Mouse (Mus musculus) brown adipose tissue, adult 24 weeks (tissue): ENCODE measurements around the gene Hist1h2bc. TPM values are rescaled to one million over a fixed set of nuclear protein-coding genes. Genes with fewer than 3 reads are reported as not detected.
"Not testable (repeated sequence)": the region's sequence is repeated elsewhere in the genome, so short reads cannot be mapped to it uniquely, and the experiment has no call there.

Experiments used
- H3K27ac ChIP-seq: fragments of 200-500 bp; replicated peaks from 2 replicates; pipeline ENCODE4 v1.5.1; 2012; ENCODE audit warnings: low read depth, mild to moderate bottlenecking, low read length
- H3K4me1 ChIP-seq: fragments of 200-500 bp; 2 replicates; pipeline ENCODE4 v1.6.1; 2012; ENCODE audit warnings: low read length, mixed read lengths; ENCODE audit not compliant: control insufficient read depth, insufficient read depth, insufficient read length
- H3K4me3 ChIP-seq: fragments of 200-500 bp; 2 replicates; pipeline ENCODE4 v1.5.1; 2012; ENCODE audit warnings: low read depth, mild to moderate bottlenecking, low read length, moderate library complexity; ENCODE audit not compliant: insufficient read depth
- polyA plus RNA-seq: library from polyadenylated mRNA; stranded (reverse); fragments of >200 nt; gene quantifications from 2 replicates; pipeline ENCODE4 v1.2.4, GENCODE M21; 2012; ENCODE audit not compliant: missing spikeins, insufficient read depth, insufficient read length

The Hist1h2bc gene
- 190 and 234 TPM in 2 replicates for polyA plus RNA-seq

- peak within 1 kb of the TSS; percentile 60 for H3K4me3 ChIP-seq
- peak within 1 kb of the TSS; percentile 82 for H3K27ac ChIP-seq
- peaks cover 2% of the 10 kb centered on the region; the same call in 1 of the 2 replicates for H3K4me1 ChIP-seq
These were observed at the start of gene Hist1h2bc, which contains the start of gene Hist1h2ac for GRCm38 (mm10) chr13:23683755-23684281. Gene Hist1h2bc (plus strand): TSS chr13:23684199. Gene Hist1h2ac (minus strand): TSS chr13:23683948.

GRCm38 (mm10) chr13:23659636-23660366 lies 24.2 kb upstream of the Hist1h2bc start:
- Histone ChIP-seq H3K4me1 (no peaks in the 10 kb centered on the region), H3K4me3 (no peak overlapping the region), H3K27ac (no peak overlapping the region)

DNA sequence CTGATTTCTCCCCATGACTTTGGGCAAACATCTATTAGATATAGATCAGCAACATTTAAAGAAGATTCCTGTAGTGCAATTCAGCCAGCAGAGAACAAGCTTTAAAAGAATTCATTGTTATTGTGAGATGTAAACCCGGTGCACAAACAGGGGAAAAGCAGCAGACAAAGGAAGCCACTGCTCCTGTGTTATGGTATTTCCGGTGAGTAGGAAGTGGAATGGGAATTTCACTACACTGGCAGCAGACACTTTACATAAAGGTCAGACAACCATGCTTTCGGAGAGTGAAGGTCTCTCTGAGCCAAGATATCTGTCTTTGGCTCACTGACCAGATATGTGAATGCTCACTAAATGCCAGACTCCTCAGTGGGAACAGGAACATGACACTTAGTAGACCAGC lies 21.5 kb upstream of the Hist1h2bc start:
- Histone ChIP-seq H3K4me1 (no peaks in the 10 kb centered on the region), H3K27ac (no peak overlapping the region), H3K4me3 (no peak overlapping the region)

- Histone ChIP-seq H3K27ac (no peak overlapping the region), H3K4me3 (no peak overlapping the region), H3K4me1 (peaks cover 2% of the 10 kb centered on the region; the same call in 1 of the 2 replicates)
These were observed 1.9 kb upstream of the Hist1h2bc start for GRCm38 (mm10) chr13:23681990-23682582.

- Histone ChIP-seq H3K27ac (no peak overlapping the region), H3K4me1 (peaks cover 2% of the 10 kb centered on the region; the same call in 1 of the 2 replicates), H3K4me3 (no peak overlapping the region)
These were observed 1.4 kb upstream of the Hist1h2bc start for GRCm38 (mm10) chr13:23682623-23682946.

- not testable (repeated sequence) for H3K27ac ChIP-seq, H3K4me1 ChIP-seq
- peak overlapping the region; percentile 59; the same call in 1 of the 2 replicates for H3K4me3 ChIP-seq
These were observed 848 bp upstream of the Hist1h2bc start for GRCm38 (mm10) chr13:23682947-23683754.

- not testable (repeated sequence) for H3K4me1 ChIP-seq
- peak overlapping the region; percentile 60 for H3K4me3 ChIP-seq
- peak overlapping the region; percentile 82 for H3K27ac ChIP-seq
These were observed 421 bp downstream of the Hist1h2bc start for GRCm38 (mm10) chr13:23684295-23684945.

DNA sequence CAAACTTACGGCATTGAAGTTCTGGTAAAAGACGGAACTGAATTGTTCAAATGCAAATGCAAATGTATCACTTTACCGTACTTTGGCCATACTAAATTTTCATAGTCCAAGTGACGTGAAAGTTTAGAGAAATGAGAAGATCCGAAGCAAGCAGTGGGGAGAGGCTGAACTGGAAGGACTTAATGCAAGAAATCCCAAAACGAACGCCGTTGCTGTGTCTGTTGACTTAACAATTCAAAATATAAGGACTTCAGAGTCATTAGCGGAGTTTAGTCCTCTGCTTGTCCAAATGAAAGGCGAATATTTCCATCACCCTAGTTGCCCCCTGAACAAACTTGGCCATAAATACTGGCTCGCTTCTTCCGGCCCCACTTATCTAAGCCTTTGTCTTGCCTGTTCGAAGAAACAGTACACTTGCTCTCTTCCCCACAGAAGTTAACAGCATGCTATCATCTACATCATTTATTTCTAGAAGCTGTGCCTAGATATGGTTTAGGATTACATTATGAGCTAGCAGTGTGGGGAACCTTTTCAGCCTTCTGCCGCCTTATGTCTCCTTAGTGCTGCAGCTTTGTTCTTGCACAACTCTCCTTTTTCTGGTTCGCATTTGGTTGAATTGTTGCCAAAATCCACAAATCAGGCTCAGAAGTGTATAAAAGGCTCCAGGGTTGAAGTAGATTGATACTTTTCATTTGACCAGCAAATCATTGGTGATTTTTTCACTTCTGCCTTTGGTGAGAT lies 1.3 kb downstream of the Hist1h2bc start:
- H3K4me1 ChIP-seq = peaks cover 2% of the 10 kb centered on the region; the same call in 1 of the 2 replicates
- peak overlapping the region; percentile 60 for H3K4me3 ChIP-seq
- H3K27ac ChIP-seq = peak overlapping the region; percentile 75

DNA sequence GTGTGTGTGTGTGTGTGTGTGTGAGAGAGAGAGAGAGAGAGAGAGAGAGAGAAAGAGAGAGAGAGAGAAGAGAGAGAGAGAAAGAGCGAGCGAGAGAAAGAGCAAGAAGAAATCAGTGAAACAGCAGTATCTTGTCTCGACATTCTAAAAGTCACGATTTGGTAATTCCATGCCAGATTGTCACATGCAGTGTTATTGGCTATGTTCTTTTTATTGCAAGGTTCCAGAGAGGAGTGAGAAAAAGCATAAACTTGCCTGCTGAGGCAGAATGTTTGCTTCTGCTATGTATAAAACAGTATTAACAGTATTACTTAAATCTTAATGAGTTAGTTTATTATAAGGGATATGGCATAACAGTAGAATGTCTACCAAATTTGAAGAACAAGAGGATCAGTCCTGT lies 2.0 kb downstream of the Hist1h2bc start:
- H3K4me1 ChIP-seq = peaks cover 2% of the 10 kb centered on the region
- peak overlapping the region; percentile 75 for H3K27ac ChIP-seq
- peak overlapping the region; percentile 60 for H3K4me3 ChIP-seq

GRCm38 (mm10) chr13:23687181-23687580 lies 3.2 kb downstream of the Hist1h2bc start:
- Histone ChIP-seq H3K4me1 (peaks cover 2% of the 10 kb centered on the region), H3K4me3 (no peak overlapping the region), H3K27ac (no peak overlapping the region)

GRCm38 (mm10) chr13:23687907-23688306 lies 3.9 kb downstream of the Hist1h2bc start:
- Histone ChIP-seq H3K27ac (no peak overlapping the region), H3K4me1 (peaks cover 2% of the 10 kb centered on the region), H3K4me3 (no peak overlapping the region)

DNA sequence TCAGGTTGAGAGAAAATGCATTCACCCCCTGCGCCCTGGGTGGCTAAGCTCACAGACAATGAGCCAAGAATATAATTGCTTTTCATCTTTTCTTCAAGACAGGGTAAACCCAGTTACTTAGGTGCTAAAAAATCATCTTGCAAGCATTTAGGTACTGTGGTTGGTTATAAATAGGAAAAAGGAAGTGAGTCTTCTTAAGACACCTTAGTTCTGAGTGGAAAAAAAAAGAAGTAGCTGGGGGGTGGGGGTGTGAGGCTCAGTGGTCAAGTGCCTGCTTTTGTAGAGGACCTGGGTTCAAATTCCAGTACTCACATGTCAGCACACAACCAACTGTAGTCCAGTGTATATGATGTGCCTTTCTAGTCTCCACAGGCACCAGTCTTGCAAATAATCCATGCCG lies 5.0 kb downstream of the Hist1h2bc start:
- H3K4me1 ChIP-seq = peaks cover 2% of the 10 kb centered on the region
- H3K27ac ChIP-seq = no peak overlapping the region
- no peak overlapping the region for H3K4me3 ChIP-seq

GRCm38 (mm10) chr13:23689459-23689858 lies 5.5 kb downstream of the Hist1h2bc start:
- no peak overlapping the region for H3K27ac ChIP-seq
- H3K4me1 ChIP-seq = peaks cover 2% of the 10 kb centered on the region
- H3K4me3 ChIP-seq = no peak overlapping the region

DNA sequence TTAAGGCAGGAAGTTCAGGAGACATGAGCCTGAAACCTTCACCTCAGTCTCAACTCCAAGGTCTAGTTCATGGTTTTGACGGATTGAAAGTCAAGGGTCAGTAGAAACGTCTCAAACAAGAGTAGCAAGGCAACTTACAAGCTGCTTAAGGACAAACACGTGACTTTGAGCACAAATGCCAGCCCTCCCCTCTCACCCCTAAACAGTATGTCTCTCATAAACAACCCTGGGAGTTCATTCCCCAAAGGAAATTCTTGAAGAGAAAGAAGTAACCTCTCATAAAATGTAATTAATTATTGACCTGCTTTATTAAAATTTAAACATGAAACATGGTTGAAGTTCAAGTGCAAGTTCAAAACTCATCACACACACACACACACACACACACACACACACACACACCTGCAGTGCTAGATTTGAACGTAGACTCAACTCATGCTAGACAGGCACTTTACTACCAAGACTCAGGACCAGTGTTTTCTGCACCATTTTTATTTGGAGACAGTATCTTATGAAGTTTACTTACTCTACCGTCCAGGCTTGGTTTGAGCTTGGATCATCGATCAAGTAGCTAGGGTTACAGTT lies 9.9 kb downstream of the Hist1h2bc start:
- no peak overlapping the region for H3K27ac ChIP-seq
- no peaks in the 10 kb centered on the region; the same call in 1 of the 2 replicates for H3K4me1 ChIP-seq
- no peak overlapping the region for H3K4me3 ChIP-seq
